Mouse (Mus musculus): ENCODE measurements around the gene Ina.

Ina gene

DNA sequence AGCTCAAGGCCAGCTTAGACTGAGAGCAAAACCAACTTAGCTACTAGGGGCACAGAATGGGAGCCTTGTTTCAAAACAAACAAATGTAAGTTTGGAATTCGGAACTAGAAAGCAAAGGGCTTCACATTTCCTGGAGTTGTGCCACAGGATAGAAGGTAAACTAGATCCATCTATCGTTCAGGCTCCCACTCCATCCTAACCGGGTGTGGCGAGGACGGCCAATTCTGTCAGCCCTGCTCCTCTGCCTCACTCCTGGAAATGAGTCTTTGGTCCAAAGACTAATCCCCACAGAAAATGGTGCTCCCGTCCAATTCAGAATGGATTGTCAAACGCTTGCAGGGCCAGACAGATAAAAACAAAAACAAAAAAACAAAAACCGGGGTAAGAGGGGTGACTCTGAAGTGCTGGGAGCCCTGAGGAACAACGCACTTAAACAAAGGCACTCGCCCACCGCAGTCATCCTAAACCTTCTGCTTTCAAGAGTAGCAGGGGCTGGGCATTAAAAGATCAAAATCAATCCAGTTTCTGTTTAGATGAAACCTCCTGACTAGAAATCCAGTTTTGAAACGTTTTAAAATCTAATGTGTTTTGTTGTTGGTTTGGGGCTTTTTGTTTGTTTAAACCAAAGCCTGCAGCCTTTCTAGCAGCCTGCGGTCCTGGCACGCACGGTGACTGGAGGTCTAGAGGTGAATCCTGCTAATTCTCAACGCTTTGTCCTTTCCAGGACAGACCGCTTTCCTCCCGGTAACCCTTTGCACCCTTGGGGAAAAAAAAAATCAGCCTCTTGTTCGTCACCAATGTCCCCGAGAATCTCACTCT lies 949 bp upstream of the Ina start:
- no peak for DNase-seq (ENCODE audit: low read depth in 1 of 2, low spot score in 2 of 2)

- DNase-seq (ENCODE audit: low read depth in 1 of 2, low spot score in 2 of 2) = no peak
Measured at GRCm38 (mm10) chr19:47014159-47014446, 395 bp upstream of the Ina start.

DNA sequence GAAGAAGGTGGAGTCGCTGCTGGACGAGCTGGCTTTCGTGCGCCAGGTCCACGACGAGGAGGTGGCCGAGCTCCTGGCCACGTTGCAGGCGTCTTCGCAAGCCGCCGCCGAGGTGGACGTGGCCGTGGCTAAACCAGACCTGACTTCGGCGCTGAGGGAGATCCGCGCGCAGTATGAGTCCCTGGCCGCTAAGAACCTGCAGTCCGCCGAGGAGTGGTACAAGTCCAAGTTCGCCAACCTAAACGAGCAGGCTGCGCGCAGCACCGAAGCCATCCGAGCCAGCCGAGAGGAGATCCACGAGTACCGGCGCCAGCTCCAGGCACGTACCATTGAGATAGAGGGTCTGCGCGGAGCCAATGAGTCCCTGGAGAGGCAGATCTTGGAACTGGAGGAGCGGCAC lies 898 bp downstream of the Ina start:
- DNase-seq (ENCODE audit: low read depth in 1 of 2, low spot score in 2 of 2) = no peak

- DNase-seq (ENCODE audit: low read depth in 1 of 2, low spot score in 2 of 2) = no peak
Measured at GRCm38 (mm10) chr19:47015965-47016364, 1.5 kb downstream of the Ina start.

DNA sequence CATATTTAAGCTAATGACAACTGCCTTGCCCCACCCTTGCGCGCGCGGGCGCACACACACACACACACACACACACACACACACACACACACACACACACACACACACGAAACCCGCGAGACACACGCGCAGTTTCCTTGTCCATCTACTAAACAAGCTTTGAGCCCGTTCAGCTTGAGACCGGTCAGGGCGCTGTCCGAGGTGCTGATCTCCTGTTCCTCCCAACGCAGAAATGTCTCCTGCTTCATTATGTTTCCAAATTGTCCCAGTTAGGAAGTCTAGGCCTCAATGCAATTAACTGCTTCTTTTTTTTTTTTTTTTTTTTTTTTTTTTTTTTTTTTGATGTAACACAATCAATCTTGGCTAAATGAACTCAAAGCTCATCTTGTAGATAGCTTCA lies 2.0 kb downstream of the Ina start:
- DNase-seq (ENCODE audit: low read depth in 1 of 2, low spot score in 2 of 2) = peak in 1 of 2 experiments; percentile 33

- no peak for DNase-seq (ENCODE audit: low read depth in 1 of 2, low spot score in 2 of 2)
Measured at GRCm38 (mm10) chr19:47017831-47018230, 3.3 kb downstream of the Ina start.

- no peak for DNase-seq (ENCODE audit: low read depth in 1 of 2, low spot score in 2 of 2)
Measured at GRCm38 (mm10) chr19:47018330-47018729, 3.8 kb downstream of the Ina start.

- no peak for DNase-seq (ENCODE audit: low read depth in 1 of 2, low spot score in 2 of 2)
Measured at GRCm38 (mm10) chr19:47019326-47019725, 4.8 kb downstream of the Ina start.

GRCm38 (mm10) chr19:47022709-47023108 lies 8.2 kb downstream of the Ina start:
- no peak for DNase-seq (ENCODE audit: low read depth in 1 of 2, low spot score in 2 of 2)

GRCm38 (mm10) chr19:47023546-47023945 lies 9.0 kb downstream of the Ina start:
- no peak for DNase-seq (ENCODE audit: low read depth in 1 of 2, low spot score in 2 of 2)

- no peak for DNase-seq (ENCODE audit: low read depth in 1 of 2, low spot score in 2 of 2)
Measured at GRCm38 (mm10) chr19:47024954-47025353, 10.5 kb downstream of the Ina start.

DNA sequence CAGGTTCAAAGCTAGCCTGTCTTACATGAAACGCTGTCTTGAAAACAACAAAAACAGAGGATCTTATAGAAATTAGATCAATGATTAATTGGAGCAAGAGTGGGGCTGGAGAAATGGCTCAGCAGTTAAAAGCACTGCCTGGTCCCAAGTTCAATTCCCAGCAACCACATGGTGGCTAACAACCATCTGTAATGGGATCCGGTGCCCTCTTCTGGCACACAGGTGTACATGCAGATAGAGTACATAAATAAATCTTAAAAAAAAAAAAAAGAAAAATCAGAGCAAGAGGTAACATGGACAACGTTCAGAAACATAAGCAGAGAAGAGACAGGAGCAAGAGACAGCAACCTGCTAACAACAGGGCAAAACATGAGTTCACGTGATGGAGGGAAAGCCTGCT lies 12.0 kb downstream of the Ina start:
- DNase-seq (ENCODE audit: low read depth in 1 of 2, low spot score in 2 of 2) = no peak

DNA sequence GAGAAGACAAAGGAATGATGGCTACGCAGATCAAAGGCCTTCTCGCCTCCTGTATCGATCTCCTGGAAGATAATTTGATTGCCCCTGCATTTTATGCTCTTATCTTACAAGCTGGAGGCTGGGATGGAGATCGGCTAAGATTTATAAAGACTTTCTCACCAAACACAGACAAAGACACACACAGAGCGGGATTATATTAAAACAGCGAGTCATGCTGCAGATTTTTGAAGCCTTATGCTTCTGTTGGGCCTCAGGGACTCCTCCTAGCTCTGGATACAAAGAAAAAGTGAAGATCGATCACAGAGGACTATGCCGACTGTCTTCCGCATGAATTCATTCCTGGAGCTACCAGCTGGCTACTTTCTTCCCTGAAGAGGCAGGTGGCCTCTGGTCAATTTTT lies 15.3 kb downstream of the Ina start:
- no peak for DNase-seq (ENCODE audit: low read depth in 1 of 2, low spot score in 2 of 2)

- DNase-seq (ENCODE audit: low read depth in 1 of 2, low spot score in 2 of 2) = no peak
Measured at GRCm38 (mm10) chr19:47031770-47032169, 17.3 kb downstream of the Ina start.

- DNase-seq (ENCODE audit: low read depth in 1 of 2, low spot score in 2 of 2) = no peak
Measured at GRCm38 (mm10) chr19:47034916-47035315, 20.4 kb downstream of the Ina start.

DNA sequence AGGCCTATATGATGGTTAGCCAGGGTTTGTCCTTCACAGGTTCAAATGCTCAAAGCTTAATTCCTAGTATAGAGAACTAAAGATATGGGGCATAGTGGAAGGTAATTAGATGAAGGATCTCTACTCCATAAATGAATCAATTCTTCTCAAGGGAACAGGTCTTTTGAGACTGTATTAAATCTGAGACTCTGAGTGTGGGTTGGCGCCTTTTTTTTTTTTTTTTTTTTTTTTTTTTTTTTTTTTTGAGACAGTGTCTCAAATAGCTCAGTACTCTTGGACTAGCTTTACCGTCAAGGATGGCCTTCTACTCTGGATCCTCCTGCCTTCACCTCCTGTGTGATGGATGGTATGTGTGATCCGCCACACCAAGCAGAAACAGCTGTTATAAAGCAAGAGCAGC lies 22.1 kb downstream of the Ina start:
- no peak for DNase-seq (ENCODE audit: low read depth in 1 of 2, low spot score in 2 of 2)

DNA sequence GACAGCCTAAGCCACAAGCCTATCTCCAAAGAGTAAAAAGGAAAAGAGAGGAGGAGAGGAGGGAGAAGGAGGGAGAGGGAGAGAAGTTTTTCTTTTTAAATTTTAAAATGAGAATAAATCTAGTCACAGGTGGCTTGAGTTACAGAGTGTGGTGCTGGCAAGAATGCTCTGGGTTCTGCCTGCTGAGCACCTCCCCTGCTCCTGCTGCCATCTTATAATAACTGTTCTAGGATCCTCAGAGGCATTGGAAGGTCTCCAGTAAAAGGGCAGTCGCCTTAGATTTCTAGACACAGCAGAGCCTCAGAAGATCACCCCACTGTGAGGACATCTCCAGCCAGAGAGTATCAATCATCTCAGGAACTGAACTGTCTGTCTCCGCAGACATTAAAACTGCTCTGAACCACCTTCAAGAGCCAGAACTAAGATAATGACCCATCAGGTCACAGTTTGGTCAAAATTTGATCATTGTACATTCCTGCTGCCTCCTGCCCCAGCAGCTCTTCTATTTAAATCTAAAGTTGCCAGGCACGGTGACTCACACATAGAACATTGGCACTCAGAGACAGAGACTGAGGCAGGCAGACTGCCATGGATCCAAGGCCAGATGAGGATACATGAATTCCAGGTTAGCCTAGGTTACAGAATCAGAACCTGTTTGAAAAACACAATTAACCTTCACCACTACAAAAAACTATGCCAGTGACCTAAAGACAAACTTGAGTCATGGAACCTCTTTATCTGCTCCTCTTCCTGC lies 26.4 kb downstream of the Ina start:
- no peak for DNase-seq (ENCODE audit: low read depth in 1 of 2, low spot score in 2 of 2)

GRCm38 (mm10) chr19:47043608-47044007 lies 29.1 kb downstream of the Ina start:
- no peak for DNase-seq (ENCODE audit: low read depth in 1 of 2, low spot score in 2 of 2)

GRCm38 (mm10) chr19:47046343-47046742 lies 31.8 kb downstream of the Ina start:
- DNase-seq (ENCODE audit: low read depth in 1 of 2, low spot score in 2 of 2) = no peak

DNA sequence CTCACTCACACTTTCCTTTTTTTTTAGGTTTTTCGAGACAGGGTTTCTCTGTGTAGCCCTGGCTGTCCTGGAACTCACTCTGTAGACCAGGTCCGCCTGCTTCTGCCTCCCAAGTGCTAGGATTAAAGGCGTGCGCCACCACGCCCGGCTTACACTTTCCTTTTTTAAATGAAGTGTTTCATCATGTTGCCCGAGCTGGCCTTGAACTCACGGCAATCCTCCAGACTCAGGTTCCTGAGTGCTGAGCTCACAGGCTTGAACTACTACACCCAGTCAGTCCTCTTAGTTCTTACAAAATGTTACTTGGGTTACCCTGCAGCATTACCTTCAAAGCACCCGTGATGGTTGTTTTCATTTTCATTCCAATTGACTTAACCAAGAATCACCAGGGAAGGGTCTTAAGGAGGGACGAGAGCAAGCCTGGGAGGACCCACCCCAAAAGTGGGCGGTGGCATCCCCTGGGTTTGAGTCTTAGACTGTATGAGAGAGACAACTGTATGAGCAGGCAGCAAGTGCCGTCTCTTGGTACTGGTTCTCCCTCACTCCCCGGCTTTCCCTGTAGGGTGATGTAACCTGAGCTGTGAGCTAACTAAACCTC lies 32.8 kb downstream of the Ina start:
- DNase-seq (ENCODE audit: low read depth in 1 of 2, low spot score in 2 of 2) = no peak

DNA sequence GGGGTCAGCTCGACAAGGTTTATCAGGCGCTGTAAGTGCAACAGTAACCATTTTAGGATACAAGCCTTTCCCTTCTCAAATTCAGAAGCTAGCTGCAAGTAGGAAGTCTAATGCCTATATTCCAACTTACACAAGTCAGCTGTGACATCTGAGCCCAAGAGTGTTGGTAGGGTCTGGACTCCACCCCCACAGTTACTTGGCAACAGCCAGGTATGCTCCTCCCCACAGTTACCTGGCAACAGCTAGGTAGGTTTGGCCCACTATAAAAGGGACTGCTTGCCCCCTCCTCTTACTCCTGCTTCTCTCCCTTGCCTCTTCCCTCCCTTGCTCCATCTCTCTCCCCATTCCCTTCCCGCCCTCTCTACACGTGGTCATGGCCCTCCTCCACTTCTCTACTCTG lies 34.6 kb downstream of the Ina start:
- no peak for DNase-seq (ENCODE audit: low read depth in 1 of 2, low spot score in 2 of 2)

GRCm38 (mm10) chr19:47049840-47050239 lies 35.3 kb downstream of the Ina start:
- DNase-seq (ENCODE audit: low read depth in 1 of 2, low spot score in 2 of 2) = no peak
